Mouse (Mus musculus): Measurements from ENCODE around the gene Wee2.

Wee2 gene

GRCm38 (mm10) chr6:40435151-40436046 is 3.5 kb upstream of the Wee2 start:
- in situ Hi-C loops (cut with MboI, MseI) = no loop called here

- in situ Hi-C loops (cut with MboI, MseI) = no loop called here
Measured at GRCm38 (mm10) chr6:40436047-40436483, 2.8 kb upstream of the Wee2 start, which contains the start of gene E330009J07Rik. Gene E330009J07Rik (minus strand): TSS chr6:40436135.

- in situ Hi-C loops (cut with MboI, MseI) = no loop called here
Measured at GRCm38 (mm10) chr6:40439731-40440130, 843 bp downstream of the Wee2 start.

- in situ Hi-C loops (cut with MboI, MseI) = no loop called here
Measured at GRCm38 (mm10) chr6:40441276-40441675, 2.4 kb downstream of the Wee2 start.

- in situ Hi-C loops (cut with MboI, MseI) = no loop called here
Measured at GRCm38 (mm10) chr6:40441755-40442154, 2.9 kb downstream of the Wee2 start.

GRCm38 (mm10) chr6:40443281-40443928 is 4.5 kb downstream of the Wee2 start:
- in situ Hi-C loops (cut with MboI, MseI) = no loop called here

- in situ Hi-C loops (cut with MboI, MseI) = no loop called here
Measured at GRCm38 (mm10) chr6:40448626-40449025, 9.7 kb downstream of the Wee2 start.

GRCm38 (mm10) chr6:40454436-40455041 is 15.7 kb downstream of the Wee2 start:
- in situ Hi-C loops (cut with MboI, MseI) = loop anchor here (10.0 to 25.0 kb wide), 2 partner anchors 140 to 1108 kb away; no protein-coding TSS in a partner anchor

GRCm38 (mm10) chr6:40465710-40466109 is 26.8 kb downstream of the Wee2 start:
- in situ Hi-C loops (cut with MboI, MseI) = loop anchor here (25.0 kb wide), 1 partner anchor 1097 kb away; no protein-coding TSS in a partner anchor

- in situ Hi-C loops (cut with MboI, MseI) = loop anchor here (5.0 to 25.0 kb wide), 2 partner anchors 144 to 1091 kb away; partner anchors contain the start of gene Agk
Measured at GRCm38 (mm10) chr6:40470916-40471719, 32.2 kb downstream of the Wee2 start, which contains the start of gene Ssbp1. Gene Ssbp1 (plus strand): TSS chr6:40471352.

GRCm38 (mm10) chr6:40471720-40472010 is 32.8 kb downstream of the Wee2 start:
- in situ Hi-C loops (cut with MboI, MseI) = loop anchor here (5.0 to 25.0 kb wide), 2 partner anchors 144 to 1091 kb away; partner anchors contain the start of gene Agk

GRCm38 (mm10) chr6:40476132-40476531 is 37.2 kb downstream of the Wee2 start:
- in situ Hi-C loops (cut with MboI, MseI) = no loop called here

- in situ Hi-C loops (cut with MboI, MseI) = loop anchor here (10.0 kb wide), 1 partner anchor 205 kb away; no protein-coding TSS in a partner anchor
Measured at GRCm38 (mm10) chr6:40479705-40480104, 40.8 kb downstream of the Wee2 start.

GRCm38 (mm10) chr6:40482318-40482717 is 43.4 kb downstream of the Wee2 start:
- in situ Hi-C loops (cut with MboI, MseI) = loop anchor here (10.0 kb wide), 1 partner anchor 202 kb away; no protein-coding TSS in a partner anchor

- in situ Hi-C loops (cut with MboI, MseI) = no loop called here
Measured at GRCm38 (mm10) chr6:40490933-40491332, 52.0 kb downstream of the Wee2 start, which contains the start of gene Tas2r137. Gene Tas2r137 (plus strand): TSS chr6:40491233.

- in situ Hi-C loops (cut with MboI, MseI) = no loop called here
Measured at GRCm38 (mm10) chr6:40493229-40493628, 54.3 kb downstream of the Wee2 start, which contains the start of gene Tas2r108. Gene Tas2r108 (plus strand): TSS chr6:40493529.
